Mouse (Mus musculus) liver, embryonic 16.5 days (tissue): ENCODE data around the gene Gstt2. TPM values are rescaled to one million over a fixed set of nuclear protein-coding genes. Genes with fewer than 3 reads are reported as not detected.

ENCODE experiments used
- ATAC-seq: fragments of 200-750 bp; cut with Nextera tagmentation; 2 replicates; pipeline ENCODE4 v1.8.0; 2017; ENCODE audit warnings: low read depth, mild to moderate bottlenecking, moderate number of reproducible peaks, moderate library complexity
- H3K27ac ChIP-seq: fragments of 300-500 bp; sonication (generic); 2 replicates; pipeline ENCODE4 v1.5.1; 2014; ENCODE audit warnings: mild to moderate bottlenecking, low read length
- H3K27me3 ChIP-seq: fragments of 300-500 bp; sonication (generic); 2 replicates; pipeline ENCODE4 v1.6.1; 2014; ENCODE audit warnings: low read depth, low read length, mixed read lengths; ENCODE audit not compliant: control insufficient read depth, insufficient read depth
- H3K36me3 ChIP-seq: fragments of 300-500 bp; sonication (generic); 2 replicates; pipeline ENCODE4 v1.6.1; 2014; ENCODE audit warnings: mild to moderate bottlenecking; ENCODE audit not compliant: control insufficient read depth, insufficient read depth
- H3K4me1 ChIP-seq: fragments of 300-500 bp; sonication (generic); 2 replicates; pipeline ENCODE4 v1.6.1; 2014; ENCODE audit warnings: low read depth, low read length, mixed read lengths; ENCODE audit not compliant: control insufficient read depth
- H3K4me2 ChIP-seq: fragments of 300-500 bp; sonication (generic); 2 replicates; pipeline ENCODE4 v1.6.1; 2014; ENCODE audit warnings: low read depth, low read length, mixed read lengths
- H3K4me3 ChIP-seq: fragments of 300-500 bp; sonication (generic); 2 replicates; pipeline ENCODE4 v1.5.1; 2014; ENCODE audit warnings: low read depth, mild to moderate bottlenecking, low read length
- H3K9ac ChIP-seq: fragments of 300-500 bp; sonication (generic); 2 replicates; pipeline ENCODE4 v1.6.1; 2014; ENCODE audit warnings: low read depth, low read length
- H3K9me3 ChIP-seq: fragments of 300-500 bp; sonication (generic); replicated peaks from 2 replicates; pipeline ENCODE4 v1.6.1; 2016; ENCODE audit warnings: low read length; ENCODE audit not compliant: control insufficient read depth
- WGBS: fragments of 180-500 bp; shearing (Covaris S2); extraction: QIAGEN DNeasy Blood & Tissue Kit; methylation state at CpG from one replicate; pipeline ENCODE4 v1.1.7; 2014; ENCODE audit not compliant: insufficient replicate concordance; 5-methylcytosine and 5-hydroxymethylcytosine counted together
- polyA plus RNA-seq: library from polyadenylated mRNA; unstranded; fragments of >200 nt; fragmentation: Nextera tagmentation; extraction: Ambion mirVana; gene quantifications from 2 replicates; pipeline ENCODE4 v1.2.1, GENCODE M21; 2015

The Gstt2 gene
- polyA plus RNA-seq, 1 experiment from 2014 or later = 56.7 TPM

GRCm38 (mm10) chr10:75833456-75834080 is 3.7 kb downstream of the Gstt2 start:
- WGBS = 6% methylated on average over 21 of the region's 21 CpGs
- Histone ChIP-seq H3K9me3 (no peaks in the 10 kb centered on the region), H3K4me3 (peak overlapping the region; percentile 63), H3K27me3 (peaks cover 14% of the 10 kb centered on the region), H3K27ac (peak overlapping the region; percentile 75), H3K36me3 (no peaks in the 10 kb centered on the region), H3K4me2 (peak overlapping the region; percentile 93), H3K4me1 (peaks cover 47% of the 10 kb centered on the region), H3K9ac (peak overlapping the region; percentile 64)
- ATAC-seq = no peak

- Histone ChIP-seq H3K27ac (no peak overlapping the region), H3K36me3 (no peaks in the 10 kb centered on the region), H3K9me3 (no peaks in the 10 kb centered on the region), H3K4me2 (peak overlapping the region; percentile 93; the same call in 1 of the 2 replicates), H3K9ac (no peak overlapping the region), H3K4me1 (peaks cover 37% of the 10 kb centered on the region), H3K4me3 (no peak overlapping the region), H3K27me3 (peaks cover 14% of the 10 kb centered on the region)
- ATAC-seq = no peak
- WGBS = 48% methylated on average over 13 of the region's 13 CpGs
These were observed 4.8 kb downstream of the Gstt2 start for GRCm38 (mm10) chr10:75832272-75832895.

GRCm38 (mm10) chr10:75830275-75830670 is 7.0 kb downstream of the Gstt2 start:
- H3K4me3 ChIP-seq = no peak overlapping the region
- no peaks in the 10 kb centered on the region for H3K9me3 ChIP-seq
- 62% methylated on average over 2 of the region's 2 CpGs for WGBS
- H3K4me2 ChIP-seq = no peak overlapping the region
- peaks cover 20% of the 10 kb centered on the region for H3K4me1 ChIP-seq
- ATAC-seq = no peak
- H3K36me3 ChIP-seq = no peaks in the 10 kb centered on the region
- peaks cover 14% of the 10 kb centered on the region for H3K27me3 ChIP-seq
- no peak overlapping the region for H3K9ac ChIP-seq
- H3K27ac ChIP-seq = no peak overlapping the region

- no peak overlapping the region for H3K4me2 ChIP-seq
- peaks cover 14% of the 10 kb centered on the region for H3K4me1 ChIP-seq
- no peaks in the 10 kb centered on the region for H3K9me3 ChIP-seq
- H3K27me3 ChIP-seq = peaks cover 14% of the 10 kb centered on the region
- no peak overlapping the region for H3K4me3 ChIP-seq
- ATAC-seq = no peak
- 57% methylated on average over 2 of the region's 2 CpGs for WGBS
- no peaks in the 10 kb centered on the region for H3K36me3 ChIP-seq
- H3K9ac ChIP-seq = no peak overlapping the region
- no peak overlapping the region for H3K27ac ChIP-seq
These were observed 7.5 kb downstream of the Gstt2 start for GRCm38 (mm10) chr10:75829529-75830274.

- no peak overlapping the region for H3K27ac ChIP-seq
- H3K9ac ChIP-seq = no peak overlapping the region
- peaks cover 2% of the 10 kb centered on the region for H3K4me1 ChIP-seq
- H3K9me3 ChIP-seq = no peaks in the 10 kb centered on the region
- H3K36me3 ChIP-seq = no peaks in the 10 kb centered on the region
- H3K27me3 ChIP-seq = peaks cover 3% of the 10 kb centered on the region
- no peak overlapping the region for H3K4me3 ChIP-seq
- peak; percentile 37; the same call in 1 of the 2 replicates for ATAC-seq
- no peak overlapping the region for H3K4me2 ChIP-seq
These were observed 8.7 kb downstream of the Gstt2 start for GRCm38 (mm10) chr10:75828500-75828931.

- no peaks in the 10 kb centered on the region for H3K36me3 ChIP-seq
- no peak overlapping the region for H3K27ac ChIP-seq
- no peaks in the 10 kb centered on the region for H3K27me3 ChIP-seq
- H3K9ac ChIP-seq = no peak overlapping the region
- H3K4me1 ChIP-seq = no peaks in the 10 kb centered on the region
- H3K9me3 ChIP-seq = no peaks in the 10 kb centered on the region
- H3K4me3 ChIP-seq = no peak overlapping the region
- ATAC-seq = no peak
- no peak overlapping the region for H3K4me2 ChIP-seq
- WGBS = 84% methylated on average over 4 of the region's 4 CpGs
These were observed 9.4 kb downstream of the Gstt2 start for GRCm38 (mm10) chr10:75827668-75828360.

GRCm38 (mm10) chr10:75824530-75824929 is 12.7 kb downstream of the Gstt2 start:
- Histone ChIP-seq H3K4me2 (no peak overlapping the region), H3K27ac (no peak overlapping the region), H3K36me3 (no peaks in the 10 kb centered on the region), H3K4me1 (no peaks in the 10 kb centered on the region), H3K9me3 (no peaks in the 10 kb centered on the region), H3K9ac (no peak overlapping the region), H3K27me3 (no peaks in the 10 kb centered on the region), H3K4me3 (no peak overlapping the region)
- 45% methylated on average over 4 of the region's 4 CpGs for WGBS
- no peak for ATAC-seq

- no peak overlapping the region for H3K4me3 ChIP-seq
- 65% methylated on average over 1 of the region's 1 CpGs for WGBS
These were observed 13.4 kb downstream of the Gstt2 start for GRCm38 (mm10) chr10:75823782-75824181.

More at GRCm38 (mm10) chr10:75823782-75824181, 13.4 kb downstream of the Gstt2 start:
- Histone ChIP-seq H3K36me3 (no peaks in the 10 kb centered on the region), H3K27me3 (no peaks in the 10 kb centered on the region), H3K27ac (no peak overlapping the region), H3K9ac (no peak overlapping the region), H3K4me2 (no peak overlapping the region), H3K9me3 (no peaks in the 10 kb centered on the region), H3K4me1 (no peaks in the 10 kb centered on the region)
- ATAC-seq = no peak
